Mouse (Mus musculus): ENCODE data around the gene Gfy. TPM values are rescaled to one million over a fixed set of nuclear protein-coding genes. Genes with fewer than 3 reads are reported as not detected.
"Not testable (repeated sequence)": the region's sequence is repeated elsewhere in the genome, so short reads cannot be mapped to it uniquely, and the experiment has no call there.

The Gfy gene
- total RNA-seq, 2 experiments from 2014 or later: 0.17 to 0.50 TPM

- DNase-seq (ENCODE audit: low spot score in 2 of 2): peak in 1 of 2 experiments; percentile 38
- intact Hi-C loops (cut with DNase I): no loop called here
Observed at GRCm38 (mm10) chr7:45174567-45175280, 4.6 kb downstream of the Gfy start.

- DNase-seq (ENCODE audit: low spot score in 2 of 2); intact Hi-C loops (cut with DNase I): not testable (repeated sequence)
Observed at GRCm38 (mm10) chr7:45173772-45174171, 5.6 kb downstream of the Gfy start.

- DNase-seq (ENCODE audit: low spot score in 2 of 2): peak in 1 of 2 experiments; percentile 27
- intact Hi-C loops (cut with DNase I): no loop called here
Observed at GRCm38 (mm10) chr7:45172974-45173373, 6.4 kb downstream of the Gfy start.

GRCm38 (mm10) chr7:45169495-45169894, 9.9 kb downstream of the Gfy start:
- intact Hi-C loops (cut with DNase I): no loop called here
- DNase-seq (ENCODE audit: low spot score in 2 of 2): peak in 1 of 2 experiments; percentile 40

- intact Hi-C loops (cut with DNase I): no loop called here
- DNase-seq (ENCODE audit: low spot score in 2 of 2): peak in 1 of 2 experiments; percentile 23
Observed at GRCm38 (mm10) chr7:45168656-45169055, 10.7 kb downstream of the Gfy start.

GRCm38 (mm10) chr7:45167761-45168445, 11.5 kb downstream of the Gfy start:
- DNase-seq (ENCODE audit: low spot score in 2 of 2): peak; percentile 61 to 74
- intact Hi-C loops (cut with DNase I): loop anchor here (2.0 kb wide), 1 partner anchor 65 kb away; no protein-coding TSS in a partner anchor

- intact Hi-C loops (cut with DNase I): loop anchor here (2.0 kb wide), 1 partner anchor 66 kb away; no protein-coding TSS in a partner anchor
- DNase-seq (ENCODE audit: low spot score in 2 of 2): peak; percentile 61 to 78
Observed at GRCm38 (mm10) chr7:45166950-45167401, 12.4 kb downstream of the Gfy start.

GRCm38 (mm10) chr7:45165701-45166100, 13.7 kb downstream of the Gfy start:
- intact Hi-C loops (cut with DNase I): loop anchor here (2.0 kb wide), 1 partner anchor 67 kb away; no protein-coding TSS in a partner anchor
- no peak for DNase-seq (ENCODE audit: low spot score in 2 of 2)

GRCm38 (mm10) chr7:45164833-45165232, 14.5 kb downstream of the Gfy start:
- intact Hi-C loops (cut with DNase I): no loop called here
- DNase-seq (ENCODE audit: low spot score in 2 of 2): peak in 1 of 2 experiments; percentile 28

- intact Hi-C loops (cut with DNase I): loop anchor here (2.0 kb wide), 2 partner anchors 33 to 135 kb away; no protein-coding TSS in a partner anchor
- peak; percentile 58 to 79 for DNase-seq (ENCODE audit: low spot score in 2 of 2)
Observed at GRCm38 (mm10) chr7:45163735-45164490, 15.5 kb downstream of the Gfy start, which contains the start of gene Slc17a7. Gene Slc17a7, plus strand, starts transcription at chr7:45163949.

GRCm38 (mm10) chr7:45162996-45163615, 16.3 kb downstream of the Gfy start:
- intact Hi-C loops (cut with DNase I): loop anchor here (2.0 kb wide), 2 partner anchors 34 to 136 kb away; no protein-coding TSS in a partner anchor
- no peak for DNase-seq (ENCODE audit: low spot score in 2 of 2)

GRCm38 (mm10) chr7:45162551-45162950, 16.8 kb downstream of the Gfy start:
- DNase-seq (ENCODE audit: low spot score in 2 of 2): no peak
- intact Hi-C loops (cut with DNase I): loop anchor here (2.0 kb wide), 2 partner anchors 34 to 136 kb away; no protein-coding TSS in a partner anchor

- intact Hi-C loops (cut with DNase I): loop anchor here (2.0 kb wide), 2 partner anchors 35 to 137 kb away; no protein-coding TSS in a partner anchor
- DNase-seq (ENCODE audit: low spot score in 2 of 2): peak; percentile 96 to 99
Observed at GRCm38 (mm10) chr7:45161612-45162473, 17.5 kb downstream of the Gfy start.

- intact Hi-C loops (cut with DNase I): no loop called here
- no peak for DNase-seq (ENCODE audit: low spot score in 2 of 2)
Observed at GRCm38 (mm10) chr7:45160866-45161265, 18.5 kb downstream of the Gfy start.

GRCm38 (mm10) chr7:45160316-45160800, 19.0 kb downstream of the Gfy start:
- intact Hi-C loops (cut with DNase I): no loop called here

GRCm38 (mm10) chr7:45158991-45159390, 20.4 kb downstream of the Gfy start:
- intact Hi-C loops (cut with DNase I): no loop called here
- no peak for DNase-seq (ENCODE audit: low spot score in 2 of 2)

More at GRCm38 (mm10) chr7:45160316-45160800, 19.0 kb downstream of the Gfy start:
- DNase-seq (ENCODE audit: low spot score in 2 of 2): no peak

GRCm38 (mm10) chr7:45157459-45157858, 21.9 kb downstream of the Gfy start:
- DNase-seq (ENCODE audit: low spot score in 2 of 2): peak; percentile 59 to 60
- intact Hi-C loops (cut with DNase I): no loop called here

GRCm38 (mm10) chr7:45156206-45156605, 23.2 kb downstream of the Gfy start:
- intact Hi-C loops (cut with DNase I): no loop called here
- no peak for DNase-seq (ENCODE audit: low spot score in 2 of 2)
